Mouse (Mus musculus): ENCODE measurements around the gene Tiprl. TPM values are rescaled to one million over a fixed set of nuclear protein-coding genes. Genes with fewer than 3 reads are reported as not detected.

Tiprl gene
- polyA plus RNA-seq, 1 experiment = 84.0 TPM

GRCm38 (mm10) chr1:165179321-165179720 lies 57.5 kb downstream of the Tiprl start:
- H3K27ac ChIP-seq (ENCODE audit: control insufficient read depth, insufficient read depth, low read depth, low read length) = no peak overlapping the region
- H3K4me3 ChIP-seq (ENCODE audit: control insufficient read depth, low read depth, low read length) = no peak overlapping the region
- TF ChIP-seq CTCF (IDR thresholded peaks at IDR 0.05; ENCODE audit: control insufficient read depth, insufficient read depth, insufficient replicate concordance, low read depth, low read length) (no peak), POLR2A (IDR thresholded peaks at IDR 0.05; ENCODE audit: control insufficient read depth, low read depth, low read length) (no peak)
- no peaks in the 10 kb centered on the region for H3K27me3 ChIP-seq (ENCODE audit: control insufficient read depth, insufficient read depth, low read length)
- no peaks in the 10 kb centered on the region for H3K4me1 ChIP-seq (ENCODE audit: control insufficient read depth, insufficient read depth, low read length)
- H3K36me3 ChIP-seq (ENCODE audit: control insufficient read depth, insufficient read depth, low read length) = no peaks in the 10 kb centered on the region

GRCm38 (mm10) chr1:165178075-165178474 lies 58.7 kb downstream of the Tiprl start:
- no peaks in the 10 kb centered on the region for H3K4me1 ChIP-seq (ENCODE audit: control insufficient read depth, insufficient read depth, low read length)
- H3K4me3 ChIP-seq (ENCODE audit: control insufficient read depth, low read depth, low read length) = no peak overlapping the region
- no peaks in the 10 kb centered on the region for H3K36me3 ChIP-seq (ENCODE audit: control insufficient read depth, insufficient read depth, low read length)
- H3K27ac ChIP-seq (ENCODE audit: control insufficient read depth, insufficient read depth, low read depth, low read length) = no peak overlapping the region
- no peaks in the 10 kb centered on the region for H3K27me3 ChIP-seq (ENCODE audit: control insufficient read depth, insufficient read depth, low read length)
- TF ChIP-seq CTCF (IDR thresholded peaks at IDR 0.05; ENCODE audit: control insufficient read depth, insufficient read depth, insufficient replicate concordance, low read depth, low read length) (no peak), POLR2A (IDR thresholded peaks at IDR 0.05; ENCODE audit: control insufficient read depth, low read depth, low read length) (no peak)

- no peak for TF ChIP-seq POLR2A (IDR thresholded peaks at IDR 0.05; ENCODE audit: control insufficient read depth, low read depth, low read length)
- TF ChIP-seq CTCF (IDR thresholded peaks at IDR 0.05; ENCODE audit: control insufficient read depth, insufficient read depth, insufficient replicate concordance, low read depth, low read length) = no peak
- no peaks in the 10 kb centered on the region for H3K4me1 ChIP-seq (ENCODE audit: control insufficient read depth, insufficient read depth, low read length)
- H3K27me3 ChIP-seq (ENCODE audit: control insufficient read depth, insufficient read depth, low read length) = no peaks in the 10 kb centered on the region
- H3K36me3 ChIP-seq (ENCODE audit: control insufficient read depth, insufficient read depth, low read length) = no peaks in the 10 kb centered on the region
- no peak overlapping the region for H3K4me3 ChIP-seq (ENCODE audit: control insufficient read depth, low read depth, low read length)
- no peak overlapping the region for H3K27ac ChIP-seq (ENCODE audit: control insufficient read depth, insufficient read depth, low read depth, low read length)
Observed at GRCm38 (mm10) chr1:165174059-165174616, 62.7 kb downstream of the Tiprl start.

- H3K27ac ChIP-seq (ENCODE audit: control insufficient read depth, insufficient read depth, low read depth, low read length) = no peak overlapping the region
- no peak overlapping the region for H3K4me3 ChIP-seq (ENCODE audit: control insufficient read depth, low read depth, low read length)
- no peaks in the 10 kb centered on the region for H3K4me1 ChIP-seq (ENCODE audit: control insufficient read depth, insufficient read depth, low read length)
- TF ChIP-seq POLR2A (IDR thresholded peaks at IDR 0.05; ENCODE audit: control insufficient read depth, low read depth, low read length) (no peak), CTCF (IDR thresholded peaks at IDR 0.05; ENCODE audit: control insufficient read depth, insufficient read depth, insufficient replicate concordance, low read depth, low read length) (no peak)
- H3K27me3 ChIP-seq (ENCODE audit: control insufficient read depth, insufficient read depth, low read length) = no peaks in the 10 kb centered on the region
- H3K36me3 ChIP-seq (ENCODE audit: control insufficient read depth, insufficient read depth, low read length) = no peaks in the 10 kb centered on the region
Observed at GRCm38 (mm10) chr1:165171277-165171676, 65.5 kb downstream of the Tiprl start.

GRCm38 (mm10) chr1:165170157-165170556 lies 66.6 kb downstream of the Tiprl start:
- Histone ChIP-seq H3K27me3 (ENCODE audit: control insufficient read depth, insufficient read depth, low read length) (no peaks in the 10 kb centered on the region), H3K4me1 (ENCODE audit: control insufficient read depth, insufficient read depth, low read length) (no peaks in the 10 kb centered on the region), H3K4me3 (ENCODE audit: control insufficient read depth, low read depth, low read length) (no peak overlapping the region), H3K27ac (ENCODE audit: control insufficient read depth, insufficient read depth, low read depth, low read length) (no peak overlapping the region), H3K36me3 (ENCODE audit: control insufficient read depth, insufficient read depth, low read length) (no peaks in the 10 kb centered on the region)
- TF ChIP-seq CTCF (IDR thresholded peaks at IDR 0.05; ENCODE audit: control insufficient read depth, insufficient read depth, insufficient replicate concordance, low read depth, low read length) (no peak), POLR2A (IDR thresholded peaks at IDR 0.05; ENCODE audit: control insufficient read depth, low read depth, low read length) (no peak)

- no peak overlapping the region for H3K4me3 ChIP-seq (ENCODE audit: control insufficient read depth, low read depth, low read length)
- H3K4me1 ChIP-seq (ENCODE audit: control insufficient read depth, insufficient read depth, low read length) = no peaks in the 10 kb centered on the region
- TF ChIP-seq POLR2A (IDR thresholded peaks at IDR 0.05; ENCODE audit: control insufficient read depth, low read depth, low read length) = no peak
- TF ChIP-seq CTCF (IDR thresholded peaks at IDR 0.05; ENCODE audit: control insufficient read depth, insufficient read depth, insufficient replicate concordance, low read depth, low read length) = no peak
- no peak overlapping the region for H3K27ac ChIP-seq (ENCODE audit: control insufficient read depth, insufficient read depth, low read depth, low read length)
- H3K27me3 ChIP-seq (ENCODE audit: control insufficient read depth, insufficient read depth, low read length) = no peaks in the 10 kb centered on the region
- no peaks in the 10 kb centered on the region for H3K36me3 ChIP-seq (ENCODE audit: control insufficient read depth, insufficient read depth, low read length)
Observed at GRCm38 (mm10) chr1:165169462-165169861, 67.3 kb downstream of the Tiprl start.

GRCm38 (mm10) chr1:165164920-165165319 lies 71.9 kb downstream of the Tiprl start:
- TF ChIP-seq POLR2A (IDR thresholded peaks at IDR 0.05; ENCODE audit: control insufficient read depth, low read depth, low read length) (no peak), CTCF (IDR thresholded peaks at IDR 0.05; ENCODE audit: control insufficient read depth, insufficient read depth, insufficient replicate concordance, low read depth, low read length) (no peak)
- Histone ChIP-seq H3K4me1 (ENCODE audit: control insufficient read depth, insufficient read depth, low read length) (no peaks in the 10 kb centered on the region), H3K36me3 (ENCODE audit: control insufficient read depth, insufficient read depth, low read length) (no peaks in the 10 kb centered on the region), H3K27ac (ENCODE audit: control insufficient read depth, insufficient read depth, low read depth, low read length) (no peak overlapping the region), H3K27me3 (ENCODE audit: control insufficient read depth, insufficient read depth, low read length) (no peaks in the 10 kb centered on the region), H3K4me3 (ENCODE audit: control insufficient read depth, low read depth, low read length) (no peak overlapping the region)

Other genes with a start within 250 kb of the Tiprl start
- gene Tbx19, start 76.2 kb downstream of the Tiprl start, polyA plus RNA-seq (2012; rRNA removed) = 18.4 and 21.1 TPM in 2 replicates
- gene Sft2d2, start 42.6 kb downstream of the Tiprl start, polyA plus RNA-seq (2012; rRNA removed) = 10.1 and 10.3 TPM in 2 replicates
- gene Gpr161, start 58.8 kb upstream of the Tiprl start, polyA plus RNA-seq (2012; rRNA removed) = 0.59 and 0.60 TPM in 2 replicates
- 156 and 161 TPM in 2 replicates for gene Dcaf6, start 223.5 kb upstream of the Tiprl start, polyA plus RNA-seq (2012; rRNA removed)
- gene Mpc2, start 223.6 kb upstream of the Tiprl start, polyA plus RNA-seq (2012; rRNA removed) = 320 and 352 TPM in 2 replicates
- gene Adcy10, start 248.2 kb upstream of the Tiprl start, polyA plus RNA-seq (2012; rRNA removed) = 82.5 and 86.7 TPM in 2 replicates